Mouse (Mus musculus) brain, adult 2 months (tissue): ENCODE results near the gene Mon1a.

Experiments
- DNase-seq: peaks from one replicate; pipeline ENCODE4 v3.0.0; 2011; ENCODE audit warnings: low read depth, low spot score

The Mon1a gene

GRCm38 (mm10) chr9:107949184-107949921, 61.4 kb downstream of the Mon1a start:
- DNase-seq = no peak

GRCm38 (mm10) chr9:107949922-107950235, 61.9 kb downstream of the Mon1a start, which contains the start of gene Traip:
Traip (plus strand) TSS chr9:107950136.
- DNase-seq = no peak

- DNase-seq = peak; percentile 94
Measured at GRCm38 (mm10) chr9:107950460-107951355, 62.8 kb downstream of the Mon1a start.
